Comparison of ENCODE assay signal across 14 mouse cellular contexts in genomic region chr15:79437541-79438208, GRCm38 (mm10). TPM values are rescaled to one million over a fixed set of nuclear protein-coding genes. Genes with fewer than 3 reads are reported as not detected.
DNase-seq lines count a peak whose midpoint lies in the region; ATAC-seq lines count a peak whose summit lies in the region.
"Had no signal": no experiment of that assay in that cellular context is flagged by ENCODE, and none has a peak within 500 bp of the region (broad histone marks: within the 10 kb centered on the region; RNA-seq: fewer than 3 reads in every experiment).

No protein-coding gene starts in this region.

- WGBS in heart, embryonic 13.5 days, result 76% methylated on average over 12 of the region's 12 CpGs
- WGBS in lung, embryonic 16.5 days, result 74% methylated on average over 12 of the region's 12 CpGs

- peak; percentile 75 to 91 for DNase-seq in adrenal gland, adult (ENCODE audit: inconsistent age in 2 of 2, low spot score in 1 of 2)
- no peak for DNase-seq in adrenal gland, postnatal 10 days
- DNase-seq in heart, adult 8-10 months (ENCODE audit: low spot score), result no peak
- DNase-seq in lung, postnatal 36 days, result no peak
- peak; percentile 51 to 57 for DNase-seq in adrenal gland, postnatal 36 days
- DNase-seq in spleen, postnatal 36 days (ENCODE audit: low spot score in 2 of 2), result no peak
- DNase-seq: cerebellum, adult 18-20 months; gastrocnemius, postnatal 14 days; kidney, adult 11 months; liver, embryonic 13.5 days had no signal

- H3K27ac ChIP-seq in heart, embryonic 13.5 days (replicated peaks), result 0 out of 2 replicates have a peak overlapping the region, but pooled peaks have one; percentile 73
- 0 out of 2 replicates have a peak overlapping the region, but pooled peaks have one; percentile 24 for H3K27ac ChIP-seq in lung, embryonic 16.5 days (ENCODE audit: low read length)
- H3K27ac ChIP-seq: forebrain, embryonic 15.5 days; liver, embryonic 13.5 days; midbrain, embryonic 15.5 days had no signal

- H3K4me3 ChIP-seq in heart, embryonic 13.5 days, result 0 out of 2 replicates have a peak overlapping the region, but pooled peaks have one; percentile 13
- no peak overlapping the region for H3K4me3 ChIP-seq in lung, embryonic 16.5 days (ENCODE audit: low read length)
- H3K4me3 ChIP-seq: forebrain, embryonic 15.5 days; liver, embryonic 13.5 days; midbrain, embryonic 15.5 days had no signal

- H3K9ac ChIP-seq in heart, embryonic 13.5 days, result peak overlapping the region; percentile 99
- H3K9ac ChIP-seq in lung, embryonic 16.5 days (ENCODE audit: low read length), result no peak overlapping the region
- H3K9ac ChIP-seq: liver, embryonic 13.5 days; midbrain, embryonic 15.5 days had no signal

- H3K4me2 ChIP-seq in heart, embryonic 13.5 days, result no peak overlapping the region
- H3K4me2 ChIP-seq in lung, embryonic 16.5 days (ENCODE audit: low read depth, low read length), result no peak overlapping the region
- H3K4me2 ChIP-seq: liver, embryonic 13.5 days had no signal

- H3K27me3 ChIP-seq in heart, embryonic 13.5 days (replicated peaks), result no peaks in the 10 kb centered on the region
- H3K27me3 ChIP-seq in lung, embryonic 16.5 days (ENCODE audit: control insufficient read depth, insufficient read depth, low read depth, low read length), result no peaks in the 10 kb centered on the region
- H3K27me3 ChIP-seq: forebrain, embryonic 15.5 days; midbrain, embryonic 15.5 days had no signal

- peaks cover 51% of the 10 kb centered on the region for H3K36me3 ChIP-seq in heart, embryonic 13.5 days
- H3K36me3 ChIP-seq in lung, embryonic 16.5 days (ENCODE audit: control insufficient read depth, insufficient read depth, low read length), result peaks cover 10% of the 10 kb centered on the region

- peaks cover 90% of the 10 kb centered on the region for H3K4me1 ChIP-seq in heart, embryonic 13.5 days
- peaks cover 74% of the 10 kb centered on the region for H3K4me1 ChIP-seq in lung, embryonic 16.5 days (replicated peaks; ENCODE audit: control insufficient read depth, insufficient read depth, low read length)

- H3K9me3 ChIP-seq in heart, embryonic 13.5 days, result no peaks in the 10 kb centered on the region
- no peaks in the 10 kb centered on the region for H3K9me3 ChIP-seq in lung, embryonic 16.5 days (ENCODE audit: control insufficient read depth, low read length)
- H3K9me3 ChIP-seq: forebrain, embryonic 15.5 days; liver, embryonic 13.5 days; midbrain, embryonic 15.5 days had no signal

- no peak for ATAC-seq in heart, embryonic 13.5 days (ENCODE audit: extremely low read depth, insufficient number of reproducible peaks, low FRiP score, low TSS enrichment)
- ATAC-seq in lung, embryonic 16.5 days (ENCODE audit: low read depth), result no peak
- ATAC-seq: forebrain, embryonic 15.5 days; midbrain, embryonic 15.5 days had no signal

RNA-seq across cellular contexts. Expression of gene Csnk1e, which starts 17.7 kb away (rescaled TPM):
- 10 to 100 TPM; 65.7 to 77.7 TPM for total RNA-seq in adrenal gland, postnatal 10 days (2021)
- 64.8 and 76.2 TPM in 2 replicates for polyA plus RNA-seq in heart, embryonic 13.5 days (2015; fragmentation: Nextera tagmentation; extraction: Ambion mirVana)
- total RNA-seq in heart, adult 8-10 months (2022), result 10 to 100 TPM; 49.3 to 64.6 (median 56.6) TPM
- polyA plus RNA-seq in lung, embryonic 16.5 days (2015; fragmentation: Nextera tagmentation; extraction: Ambion mirVana), result 54.7 and 58.0 TPM in 2 replicates
- total RNA-seq in adrenal gland, postnatal 36 days (2021), result 10 to 100 TPM; 69.0 to 96.0 TPM

RNA-seq across cellular contexts. Expression of gene Tmem184b, which starts 34.3 kb away (rescaled TPM):
- total RNA-seq in adrenal gland, postnatal 10 days (2021), result 10 to 100 TPM; 51.4 to 56.6 TPM
- 65.8 and 72.7 TPM in 2 replicates for polyA plus RNA-seq in heart, embryonic 13.5 days (2015; fragmentation: Nextera tagmentation; extraction: Ambion mirVana)
- total RNA-seq in heart, adult 8-10 months (2022), result 10 to 100 TPM; 34.6 to 46.1 (median 39.0) TPM
- 71.1 and 78.2 TPM in 2 replicates for polyA plus RNA-seq in lung, embryonic 16.5 days (2015; fragmentation: Nextera tagmentation; extraction: Ambion mirVana)
- 10 to 100 TPM; 46.6 to 75.2 TPM for total RNA-seq in adrenal gland, postnatal 36 days (2021)

Comparison
In these comparisons a context has a peak if more than half of its experiments do, and no peak if none do; other contexts are left out.
1. DNase-seq: peak in adrenal gland, adult (2 of 2) and adrenal gland, postnatal 36 days (2 of 2); none in adrenal gland, postnatal 10 days (single experiment), heart, adult 8-10 months (single experiment), lung, postnatal 36 days (single experiment) and spleen, postnatal 36 days (0 of 2).